ENCODE assay signal across 8 mouse cellular contexts in the genomic region with DNA sequence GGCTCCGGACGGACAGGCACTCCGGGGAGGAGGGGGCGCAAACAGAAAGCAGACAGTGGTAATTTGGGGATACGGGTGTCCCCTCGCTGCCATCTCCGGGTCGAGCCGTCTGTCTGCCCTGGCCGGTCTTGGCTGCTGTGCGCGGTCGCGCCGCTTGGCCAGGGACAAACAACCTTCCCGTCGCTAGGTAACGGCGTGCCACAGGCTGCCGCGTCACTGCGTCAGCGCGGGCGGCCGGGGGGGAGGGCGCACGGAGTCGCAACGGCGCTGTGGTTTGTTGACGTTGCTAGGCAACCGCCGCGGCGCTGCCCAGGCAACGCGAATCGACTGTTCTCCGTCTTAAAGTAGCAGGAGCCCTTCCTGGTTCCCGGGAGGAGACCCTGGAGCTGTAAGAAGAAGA. TPM values are rescaled to one million over a fixed set of nuclear protein-coding genes. Genes with fewer than 3 reads are reported as not detected.
DNase-seq lines count a peak whose midpoint lies in the region; ATAC-seq and TF ChIP-seq lines count a peak whose summit lies in the region.

No protein-coding gene starts in this region.

- H3K9me3 ChIP-seq in hindbrain, embryonic 16.5 days (ENCODE audit: control insufficient read depth, low read length): no peaks in the 10 kb centered on the region

- peak; percentile 85 to 94 for DNase-seq in cerebellum, postnatal 4 days (ENCODE audit: low spot score in 2 of 2)
- peak; percentile 96 for DNase-seq in gastrocnemius, adult 18-20 months (ENCODE audit: low spot score)
- peak; percentile 96 for DNase-seq in left cerebral cortex, adult 2 months (ENCODE audit: extremely low spot score in 1 of 2, low spot score in 2 of 2)
- peak; percentile 95 for DNase-seq in retina, postnatal 7 days (ENCODE audit: low read depth, low spot score)
- peak; percentile 90 to 95 for DNase-seq in urinary bladder, adult 18-20 months (ENCODE audit: low spot score in 2 of 2)

- H3K9ac ChIP-seq in hindbrain, embryonic 16.5 days (ENCODE audit: low read depth, low read length): peak overlapping the region; percentile 68

- H3K36me3 ChIP-seq in hindbrain, embryonic 16.5 days (ENCODE audit: control insufficient read depth, insufficient read depth, low read length): no peaks in the 10 kb centered on the region
- no peaks in the 10 kb centered on the region for H3K36me3 ChIP-seq in macrophage (ENCODE audit: inconsistent target)

- intact Hi-C loops in left cerebral cortex, adult 2 months (cut with DNase I): no loop called here

- ATAC-seq in activated CD4-positive, CD25-positive, alpha-beta regulatory T cell, adult 4 months: peak; percentile 86
- peak; percentile 95 for ATAC-seq in hindbrain, embryonic 16.5 days

- WGBS in hindbrain, embryonic 16.5 days: under 1% methylated on average over 41 of the region's 41 CpGs
- 3% methylated on average over 37 of the region's 41 CpGs for WGBS in macrophage (ENCODE audit: missing documents)

- H3K79me2 ChIP-seq in macrophage (ENCODE audit: inconsistent target): no peaks in the 10 kb centered on the region

- TF ChIP-seq CTCF in left cerebral cortex, adult 2 months (IDR thresholded peaks at IDR 0.05): peak; percentile 23

- H3K4me2 ChIP-seq in hindbrain, embryonic 16.5 days (ENCODE audit: low read length): peak overlapping the region; percentile 91

- H3K27ac ChIP-seq in hindbrain, embryonic 16.5 days (ENCODE audit: low read depth, low read length): 0 out of 2 replicates have a peak overlapping the region, but pooled peaks have one; percentile 47
- peak overlapping the region; percentile 91 for H3K27ac ChIP-seq in left cerebral cortex, adult 2 months
- peak overlapping the region; percentile 22 for H3K27ac ChIP-seq in macrophage

- H3K4me3 ChIP-seq in hindbrain, embryonic 16.5 days (ENCODE audit: low read length): peak overlapping the region; percentile 62
- peak overlapping the region; percentile 54 for H3K4me3 ChIP-seq in left cerebral cortex, adult 2 months
- no peak overlapping the region; the same call in 1 of the 2 replicates for H3K4me3 ChIP-seq in macrophage (ENCODE audit: inconsistent target)

- no peaks in the 10 kb centered on the region for H3K27me3 ChIP-seq in hindbrain, embryonic 16.5 days (replicated peaks; ENCODE audit: control insufficient read depth, insufficient read depth, low read length)

- peaks cover 12% of the 10 kb centered on the region for H3K4me1 ChIP-seq in hindbrain, embryonic 16.5 days (ENCODE audit: control insufficient read depth, insufficient read depth, low read depth, low read length)

RNA-seq across cellular contexts. Expression of a gene that starts 10.1 kb away (rescaled TPM):
- 1 to 10 TPM in 1 of 2 experiments, under 1 TPM in 1; 0.79 to 1.1 TPM for polyA plus RNA-seq in activated CD4-positive, CD25-positive, alpha-beta regulatory T cell, adult 4 months (2017; shearing (Covaris generic))
- 1 to 10 TPM in 1 of 2 experiments, under 1 TPM in 1; 0.57 to 2.5 TPM for total RNA-seq in gastrocnemius, adult 18-20 months (2021)
- 0.06 and 0.10 TPM in 2 replicates for polyA plus RNA-seq in hindbrain, embryonic 16.5 days (2015; fragmentation: Nextera tagmentation; extraction: Ambion mirVana)
- total RNA-seq in left cerebral cortex, adult 2 months (2021): 10 to 100 TPM; 27.0 to 59.5 TPM
- total RNA-seq in macrophage (2018; cell fraction: chromatin; rRNA removed): 100 to 1,000 TPM in 4 of 26 experiments, 10 to 100 TPM in 4, 1 to 10 TPM in 13, under 1 TPM in 5; 0.25 to 730 (median 3.1) TPM
- total RNA-seq in macrophage (2018; cell fraction: cytosol; rRNA removed): 100 to 1,000 TPM in 3 of 26 experiments, 10 to 100 TPM in 8, 1 to 10 TPM in 8, under 1 TPM in 7; 0.20 to 141 (median 4.6) TPM
- 100 to 1,000 TPM in 3 of 26 experiments, 10 to 100 TPM in 9, 1 to 10 TPM in 9, under 1 TPM in 5; 0.30 to 353 (median 7.2) TPM for total RNA-seq in macrophage (2018; cell fraction: nucleus; rRNA removed)
- 0.74 to 2.0 TPM (median 1.2 TPM) in 3 replicates for polyA plus RNA-seq in macrophage (2018)

RNA-seq across cellular contexts. Expression of a gene that starts 24.7 kb away (rescaled TPM):
- 10 to 100 TPM; 61.1 to 72.3 TPM for polyA plus RNA-seq in activated CD4-positive, CD25-positive, alpha-beta regulatory T cell, adult 4 months (2017; shearing (Covaris generic))
- 10 to 100 TPM; 30.0 to 30.8 TPM for total RNA-seq in gastrocnemius, adult 18-20 months (2021)
- 80.6 and 87.2 TPM in 2 replicates for polyA plus RNA-seq in hindbrain, embryonic 16.5 days (2015; fragmentation: Nextera tagmentation; extraction: Ambion mirVana)
- 10 to 100 TPM; 48.9 to 51.8 TPM for total RNA-seq in left cerebral cortex, adult 2 months (2021)
- 10 to 100 TPM; 14.4 to 47.9 (median 27.0) TPM for total RNA-seq in macrophage (2018; cell fraction: chromatin; rRNA removed)
- 10 to 100 TPM; 15.6 to 27.5 (median 21.3) TPM for total RNA-seq in macrophage (2018; cell fraction: cytosol; rRNA removed)
- total RNA-seq in macrophage (2018; cell fraction: nucleus; rRNA removed): 10 to 100 TPM; 11.2 to 36.0 (median 19.9) TPM
- 16.4 to 18.9 TPM (median 16.8 TPM) in 3 replicates for polyA plus RNA-seq in macrophage (2018)

RNA-seq across cellular contexts. Expression of a gene that starts 37.5 kb away (rescaled TPM):
- not detected for polyA plus RNA-seq in activated CD4-positive, CD25-positive, alpha-beta regulatory T cell, adult 4 months (2017; shearing (Covaris generic))
- total RNA-seq in gastrocnemius, adult 18-20 months (2021): 1,000 to 10,000 TPM; 1,025 to 1,102 TPM
- polyA plus RNA-seq in hindbrain, embryonic 16.5 days (2015; fragmentation: Nextera tagmentation; extraction: Ambion mirVana): 124 and 126 TPM in 2 replicates
- 100 to 1,000 TPM; 110 to 122 TPM for total RNA-seq in left cerebral cortex, adult 2 months (2021)
- 10 to 100 TPM in 1 of 26 experiments, 1 to 10 TPM in 13, under 1 TPM in 7, not detected in 5; 0.20 to 21.6 (median 1.8) TPM for total RNA-seq in macrophage (2018; cell fraction: chromatin; rRNA removed)
- total RNA-seq in macrophage (2018; cell fraction: cytosol; rRNA removed): 1 to 10 TPM in 13 of 26 experiments, under 1 TPM in 12, not detected in 1; 0.14 to 6.2 (median 2.0) TPM
- total RNA-seq in macrophage (2018; cell fraction: nucleus; rRNA removed): 1 to 10 TPM in 15 of 26 experiments, under 1 TPM in 7, not detected in 4; 0.15 to 8.6 (median 2.9) TPM
- polyA plus RNA-seq in macrophage (2018): 0.09 to 0.52 TPM (median 0.32 TPM) in 3 replicates

RNA-seq across cellular contexts. Expression of a gene that starts 39.4 kb away (rescaled TPM):
- polyA plus RNA-seq in activated CD4-positive, CD25-positive, alpha-beta regulatory T cell, adult 4 months (2017; shearing (Covaris generic)): 10 to 100 TPM; 19.4 to 20.2 TPM
- 10 to 100 TPM; 10.8 to 11.4 TPM for total RNA-seq in gastrocnemius, adult 18-20 months (2021)
- polyA plus RNA-seq in hindbrain, embryonic 16.5 days (2015; fragmentation: Nextera tagmentation; extraction: Ambion mirVana): 23.1 and 23.6 TPM in 2 replicates
- total RNA-seq in left cerebral cortex, adult 2 months (2021): 10 to 100 TPM; 17.0 to 17.8 TPM
- 10 to 100 TPM in 4 of 26 experiments, 1 to 10 TPM in 21, under 1 TPM in 1; 0.87 to 15.1 (median 3.8) TPM for total RNA-seq in macrophage (2018; cell fraction: chromatin; rRNA removed)
- 10 to 100 TPM in 12 of 26 experiments, 1 to 10 TPM in 14; 4.1 to 14.6 (median 9.1) TPM for total RNA-seq in macrophage (2018; cell fraction: cytosol; rRNA removed)
- 10 to 100 TPM in 3 of 26 experiments, 1 to 10 TPM in 23; 1.8 to 17.4 (median 4.2) TPM for total RNA-seq in macrophage (2018; cell fraction: nucleus; rRNA removed)
- polyA plus RNA-seq in macrophage (2018): 12.4 to 20.7 TPM (median 20.5 TPM) in 3 replicates

RNA-seq across cellular contexts. Expression of a gene that starts 39.6 kb away (rescaled TPM):
- polyA plus RNA-seq in activated CD4-positive, CD25-positive, alpha-beta regulatory T cell, adult 4 months (2017; shearing (Covaris generic)): under 1 TPM in 1 of 2 experiments, not detected in 1; 0.17 TPM
- total RNA-seq in gastrocnemius, adult 18-20 months (2021): 1 to 10 TPM; 3.6 to 5.3 TPM
- polyA plus RNA-seq in hindbrain, embryonic 16.5 days (2015; fragmentation: Nextera tagmentation; extraction: Ambion mirVana): 1.5 and 1.9 TPM in 2 replicates
- 1 to 10 TPM; 7.7 to 7.8 TPM for total RNA-seq in left cerebral cortex, adult 2 months (2021)
- 10 to 100 TPM in 1 of 26 experiments, 1 to 10 TPM in 15, under 1 TPM in 9, not detected in 1; 0.38 to 11.8 (median 1.6) TPM for total RNA-seq in macrophage (2018; cell fraction: chromatin; rRNA removed)
- 1 to 10 TPM in 22 of 26 experiments, under 1 TPM in 4; 0.62 to 8.1 (median 2.5) TPM for total RNA-seq in macrophage (2018; cell fraction: cytosol; rRNA removed)
- total RNA-seq in macrophage (2018; cell fraction: nucleus; rRNA removed): 1 to 10 TPM in 20 of 26 experiments, under 1 TPM in 6; 0.27 to 8.9 (median 2.2) TPM
- polyA plus RNA-seq in macrophage (2018): 2.8 to 2.9 TPM (median 2.8 TPM) in 3 replicates

Comparison
In these comparisons a context has a peak if more than half of its experiments do, and no peak if none do; other contexts are left out.
1. H3K27ac ChIP-seq: peak in every context shown above with its lines; median percentile 91 in left cerebral cortex, adult 2 months; 47 in hindbrain, embryonic 16.5 days; 22 in macrophage.
2. RNA of a gene that starts 37.5 kb away (polyA plus RNA-seq): 124 to 126 TPM in hindbrain, embryonic 16.5 days; not detected in activated CD4-positive, CD25-positive, alpha-beta regulatory T cell, adult 4 months and 0.09 to 0.52 TPM in macrophage; every median in the first group is over 10 times any median in the second.
3. Peak in every context shown above with its lines, with median percentiles within 50 percentile points of each other: DNase-seq.